Mouse (Mus musculus) brain, embryonic 14.5 days (tissue): ENCODE measurements around the gene Dclk1. TPM values are rescaled to one million over a fixed set of nuclear protein-coding genes. Genes with fewer than 3 reads are reported as not detected.

Source experiments
- DNase-seq: peaks from one replicate; pipeline ENCODE4 v3.0.0-alpha.2; 2011; ENCODE audit warnings: low read depth
- CTCF ChIP-seq: fragments of 200-500 bp; IDR thresholded peaks from 2 replicates; pipeline ENCODE4 v1.5.1; 2012; ENCODE audit warnings: inconsistent platforms, mild to moderate bottlenecking, moderate library complexity, borderline replicate concordance; ENCODE audit not compliant: insufficient read depth, insufficient read length; ENCODE audit errors: extremely low read depth
- POLR2A ChIP-seq: fragments of 200-500 bp; IDR thresholded peaks from 2 replicates; pipeline ENCODE4 v1.6.1; 2012; ENCODE audit warnings: mild to moderate bottlenecking, inconsistent platforms, borderline replicate concordance; ENCODE audit not compliant: poor library complexity, insufficient read depth, insufficient read length, severe bottlenecking; ENCODE audit errors: extremely low read depth
- polyA plus RNA-seq: library from polyadenylated mRNA; depleted of rRNA; stranded (reverse); fragments of >200 nt; gene quantifications from 2 replicates; pipeline ENCODE4 v1.2.3, GENCODE M21; 2012

Dclk1 gene
- polyA plus RNA-seq, 1 experiment, result 175 TPM

DNA sequence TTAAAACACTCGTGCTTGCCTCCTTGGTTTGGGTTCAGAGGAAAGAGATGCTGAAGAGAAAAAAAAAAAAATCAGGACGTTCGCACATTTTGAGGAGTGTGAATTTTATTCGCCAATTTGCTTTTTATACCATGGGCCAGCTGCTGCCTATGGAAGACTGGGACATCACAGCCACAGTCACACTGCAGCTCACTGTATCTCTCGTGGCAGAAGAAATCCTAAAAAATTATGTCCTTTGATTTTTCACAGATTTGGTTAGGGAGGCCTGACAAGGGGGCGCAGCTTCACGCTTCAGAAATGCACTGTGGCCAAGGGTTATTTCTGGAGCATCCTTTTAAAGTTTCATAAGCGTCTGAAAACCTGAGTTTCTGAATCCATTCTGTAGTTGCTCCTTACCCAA lies 73.7 kb downstream of the Dclk1 start:
- TF ChIP-seq POLR2A, result no peak
- no peak for TF ChIP-seq CTCF
- DNase-seq, result peak; percentile 49

GRCm38 (mm10) chr3:55318021-55318420 lies 75.9 kb downstream of the Dclk1 start:
- DNase-seq, result no peak
- TF ChIP-seq POLR2A, result no peak
- TF ChIP-seq CTCF, result no peak

GRCm38 (mm10) chr3:55320572-55320971 lies 78.4 kb downstream of the Dclk1 start:
- TF ChIP-seq POLR2A (no peak), CTCF (no peak)
- no peak for DNase-seq

GRCm38 (mm10) chr3:55324029-55324428 lies 81.9 kb downstream of the Dclk1 start:
- TF ChIP-seq POLR2A, result no peak
- TF ChIP-seq CTCF, result no peak
- no peak for DNase-seq

- DNase-seq, result no peak
- TF ChIP-seq POLR2A (no peak), CTCF (no peak)
Measured at GRCm38 (mm10) chr3:55330496-55330895, 88.3 kb downstream of the Dclk1 start.

DNA sequence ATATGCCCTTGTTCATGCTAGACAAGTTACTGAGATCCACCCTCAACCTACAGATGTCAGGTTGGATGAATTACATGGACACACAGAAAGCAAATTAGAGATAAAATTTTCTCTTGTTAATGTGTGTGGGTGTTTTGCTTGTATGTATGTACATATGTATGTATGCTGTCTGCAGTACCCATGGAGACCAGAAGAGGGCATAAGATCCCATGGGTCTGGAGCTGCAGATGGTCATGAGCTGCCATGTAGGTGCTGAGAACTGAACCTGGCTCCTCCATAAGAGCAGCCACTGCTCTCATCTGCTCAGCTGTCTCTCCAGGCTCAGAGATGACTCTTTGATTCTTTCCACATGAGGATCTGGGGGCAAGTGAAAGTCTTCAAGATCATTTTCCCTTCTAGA lies 89.5 kb downstream of the Dclk1 start:
- TF ChIP-seq CTCF (0 out of 2 replicates have a peak, but pooled peaks have one; percentile 13), POLR2A (no peak)
- no peak for DNase-seq

GRCm38 (mm10) chr3:55333511-55333910 lies 91.3 kb downstream of the Dclk1 start:
- no peak for DNase-seq
- no peak for TF ChIP-seq POLR2A
- TF ChIP-seq CTCF, result no peak

GRCm38 (mm10) chr3:55336895-55337294 lies 94.7 kb downstream of the Dclk1 start:
- TF ChIP-seq CTCF, result no peak
- no peak for TF ChIP-seq POLR2A

GRCm38 (mm10) chr3:55337671-55338070 lies 95.5 kb downstream of the Dclk1 start:
- no peak for DNase-seq
- TF ChIP-seq POLR2A (no peak), CTCF (no peak)

More at GRCm38 (mm10) chr3:55336895-55337294, 94.7 kb downstream of the Dclk1 start:
- DNase-seq, result no peak

GRCm38 (mm10) chr3:55342445-55342844 lies 100.3 kb downstream of the Dclk1 start:
- DNase-seq, result no peak
- TF ChIP-seq CTCF, result no peak
- TF ChIP-seq POLR2A, result no peak

DNA sequence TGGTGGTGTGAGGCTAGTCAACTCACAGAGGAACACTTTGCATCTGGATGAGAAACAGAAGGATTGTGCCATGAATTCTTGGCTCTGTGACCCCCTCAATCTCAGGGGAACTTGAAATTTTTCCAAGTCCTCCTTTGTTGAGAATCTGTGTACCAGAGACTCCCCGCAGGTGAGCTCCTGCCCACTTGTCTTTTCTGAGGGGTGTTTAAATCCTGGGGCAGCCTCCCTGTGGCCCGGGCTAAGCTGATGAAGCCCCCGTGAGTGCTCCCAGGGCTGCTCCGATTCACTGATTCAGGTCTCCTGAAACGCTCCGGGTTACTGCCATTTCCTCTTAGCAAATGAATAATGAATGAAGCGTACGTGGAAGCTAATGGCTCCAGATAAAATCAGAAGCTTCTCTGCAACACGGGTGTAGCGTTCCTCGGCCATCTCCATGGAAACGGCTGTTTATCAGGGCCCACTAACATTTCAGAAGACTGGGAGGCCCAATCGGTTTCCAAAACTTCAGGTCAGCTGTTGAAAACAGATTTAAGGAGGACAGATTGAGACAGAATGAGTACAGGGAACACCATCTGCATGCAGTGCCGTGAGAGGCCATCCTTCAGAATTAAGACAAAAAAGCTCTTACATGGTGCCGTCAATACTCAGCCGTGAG lies 105.3 kb downstream of the Dclk1 start:
- no peak for TF ChIP-seq POLR2A
- no peak for TF ChIP-seq CTCF
- peak; percentile 89 for DNase-seq

DNA sequence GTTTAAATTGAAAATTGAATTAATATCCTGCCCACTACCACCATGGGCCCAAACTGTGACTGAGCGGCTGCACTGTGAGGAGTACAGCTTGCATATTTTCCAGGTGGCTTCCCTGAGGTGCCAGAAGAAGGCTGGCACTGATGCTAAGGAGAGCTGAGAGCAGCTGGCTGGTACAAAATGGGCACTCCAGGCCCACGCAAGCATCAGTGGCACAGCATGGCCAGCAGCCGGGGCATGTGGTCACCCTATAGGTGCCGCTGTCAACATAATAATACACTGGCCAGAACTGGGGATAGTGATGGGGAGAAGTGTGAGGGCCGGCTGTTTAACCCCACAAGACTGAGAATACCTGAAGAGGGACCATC lies 105.8 kb downstream of the Dclk1 start:
- DNase-seq, result no peak

GRCm38 (mm10) chr3:55350194-55350593 lies 108.0 kb downstream of the Dclk1 start:
- no peak for DNase-seq
- TF ChIP-seq CTCF, result no peak
- TF ChIP-seq POLR2A, result no peak

More for the DNA sequence above, 105.8 kb downstream of the Dclk1 start:
- no peak for TF ChIP-seq CTCF
- no peak for TF ChIP-seq POLR2A
